Mouse (Mus musculus) myocyte (in vitro differentiated cells): Measurements from ENCODE around the gene Hoxb3. TPM values are rescaled to one million over a fixed set of nuclear protein-coding genes. Genes with fewer than 3 reads are reported as not detected.

Experiments used
- H3K27me3 ChIP-seq: one replicate; pipeline ENCODE4 v1.6.1; 2011; ENCODE audit not compliant: control insufficient read depth, insufficient read depth, insufficient read length
- H3K36me3 ChIP-seq: one replicate; pipeline ENCODE4 v1.6.1; 2011; ENCODE audit not compliant: control insufficient read depth, insufficient read depth
- H3K4me2 ChIP-seq: one replicate; pipeline ENCODE4 v1.6.1; 2011; ENCODE audit warnings: low read depth, control low read depth
- H3K4me3 ChIP-seq: one replicate; pipeline ENCODE4 v1.5.1; 2011; ENCODE audit warnings: mild to moderate bottlenecking, control low read depth, moderate library complexity
- H3K79me2 ChIP-seq: one replicate; pipeline ENCODE4 v1.6.1; 2011; ENCODE audit not compliant: control insufficient read depth, insufficient read depth
- H3ac ChIP-seq: one replicate; pipeline ENCODE4 v1.6.1; 2011; ENCODE audit not compliant: control insufficient read depth, insufficient read length
- CEBPB ChIP-seq: IDR thresholded peaks from 2 replicates; pipeline ENCODE4 v1.6.1; 2011; ENCODE audit warnings: mild to moderate bottlenecking, moderate library complexity; ENCODE audit not compliant: poor library complexity, insufficient read depth, severe bottlenecking
- E2F4 ChIP-seq: IDR thresholded peaks from one replicate; pipeline ENCODE4 v1.6.1; 2011; ENCODE audit warnings: mild to moderate bottlenecking, control low read depth, moderate library complexity; ENCODE audit not compliant: insufficient read depth
- MAX ChIP-seq: IDR thresholded peaks from one replicate; pipeline ENCODE4 v1.6.1; 2011; ENCODE audit warnings: low read depth, mild to moderate bottlenecking, control low read depth
- MYOD1 ChIP-seq, 3 experiments: IDR thresholded peaks; one replicate each; pipeline ENCODE4 v1.6.1; 2011; ENCODE audit warnings: control low read depth in 2 of 3, low read depth in 2 of 3, mild to moderate bottlenecking in 2 of 3, moderate library complexity in 1 of 3; ENCODE audit not compliant: insufficient read length in 2 of 3, control insufficient read depth in 1 of 3
- MYOG ChIP-seq, 3 experiments: IDR thresholded peaks; one replicate each; pipeline ENCODE4 v1.6.1; 2011; ENCODE audit warnings: control low read depth in 2 of 3, low read depth in 2 of 3, mild to moderate bottlenecking in 2 of 3; ENCODE audit not compliant: insufficient read length in 2 of 3, control insufficient read depth in 1 of 3, insufficient read depth in 1 of 3
- POLR2A ChIP-seq: IDR thresholded peaks from one replicate; pipeline ENCODE4 v1.6.1; 2011; ENCODE audit warnings: low read depth, mild to moderate bottlenecking, control low read depth, moderate library complexity; ENCODE audit not compliant: insufficient read length
- POLR2AphosphoS2 ChIP-seq: IDR thresholded peaks from one replicate; pipeline ENCODE4 v1.6.1; 2011; ENCODE audit warnings: low read depth, control low read depth; ENCODE audit not compliant: insufficient read length
- REST ChIP-seq: IDR thresholded peaks from one replicate; pipeline ENCODE4 v1.6.1; 2011; ENCODE audit warnings: mild to moderate bottlenecking, control low read depth, moderate library complexity; ENCODE audit not compliant: insufficient read depth, insufficient read length
- SRF ChIP-seq: IDR thresholded peaks from one replicate; pipeline ENCODE4 v1.6.1; 2011; ENCODE audit warnings: low read depth; ENCODE audit not compliant: control insufficient read depth, insufficient read length
- TCF12 ChIP-seq: IDR thresholded peaks from one replicate; pipeline ENCODE4 v1.6.1; 2011; ENCODE audit warnings: mild to moderate bottlenecking, control low read depth; ENCODE audit not compliant: poor library complexity, insufficient read depth, severe bottlenecking
- TCF3 ChIP-seq: IDR thresholded peaks from one replicate; pipeline ENCODE4 v1.6.1; 2011; ENCODE audit warnings: low read depth, control low read depth; ENCODE audit not compliant: insufficient read length
- USF1 ChIP-seq: IDR thresholded peaks from one replicate; pipeline ENCODE4 v1.6.1; 2011; ENCODE audit warnings: low read depth, mild to moderate bottlenecking, control low read depth, moderate library complexity
- polyA plus RNA-seq: library from polyadenylated mRNA; unstranded; fragments of >200 nt; fragmentation: generic; extraction: Trizol; gene quantifications from one replicate; pipeline ENCODE4 v1.2.1, GENCODE M21; 2012; ENCODE audit warnings: missing spikeins

Gene Hoxb3
- polyA plus RNA-seq, 1 experiment, result not detected

GRCm38 (mm10) chr11:96343206-96343745 lies 20.1 kb downstream of the Hoxb3 start:
- H3K4me3 ChIP-seq, result no peak overlapping the region
- no peaks in the 10 kb centered on the region for H3K36me3 ChIP-seq
- no peaks in the 10 kb centered on the region for H3K79me2 ChIP-seq
- no peak overlapping the region for H3ac ChIP-seq
- TF ChIP-seq POLR2AphosphoS2 (no peak), POLR2A (no peak), MYOG (IDR thresholded peaks at IDR 0.05; ENCODE audit: control insufficient read depth in 1 of 3, insufficient read depth in 1 of 3, insufficient read length in 2 of 3, low read depth in 2 of 3) (no peak), MAX (no peak), E2F4 (no peak), CEBPB (no peak), USF1 (no peak), SRF (no peak), REST (no peak)
- peaks cover 78% of the 10 kb centered on the region for H3K27me3 ChIP-seq
- no peak overlapping the region for H3K4me2 ChIP-seq

GRCm38 (mm10) chr11:96344061-96344877 lies 21.1 kb downstream of the Hoxb3 start:
- no peaks in the 10 kb centered on the region for H3K36me3 ChIP-seq
- H3ac ChIP-seq, result no peak overlapping the region
- H3K4me3 ChIP-seq, result no peak overlapping the region
- no peak overlapping the region for H3K4me2 ChIP-seq
- no peaks in the 10 kb centered on the region for H3K79me2 ChIP-seq
- peaks cover 71% of the 10 kb centered on the region for H3K27me3 ChIP-seq
- TF ChIP-seq USF1 (no peak), MAX (no peak), POLR2AphosphoS2 (no peak), CEBPB (no peak), MYOG (IDR thresholded peaks at IDR 0.05; ENCODE audit: control insufficient read depth in 1 of 3, insufficient read depth in 1 of 3, insufficient read length in 2 of 3, low read depth in 2 of 3) (no peak), POLR2A (no peak), TCF12 (no peak), MYOD1 (IDR thresholded peaks at IDR 0.05; ENCODE audit: control insufficient read depth in 1 of 3, insufficient read length in 2 of 3, low read depth in 2 of 3) (no peak), SRF (no peak), TCF3 (no peak), E2F4 (no peak), REST (no peak)

GRCm38 (mm10) chr11:96344878-96345159 lies 21.7 kb downstream of the Hoxb3 start:
- H3K36me3 ChIP-seq, result no peaks in the 10 kb centered on the region
- H3K27me3 ChIP-seq, result peaks cover 69% of the 10 kb centered on the region
- no peak overlapping the region for H3ac ChIP-seq
- no peak overlapping the region for H3K4me3 ChIP-seq
- no peak overlapping the region for H3K4me2 ChIP-seq
- TF ChIP-seq E2F4, result no peak
- TF ChIP-seq MYOD1 (IDR thresholded peaks at IDR 0.05; ENCODE audit: control insufficient read depth in 1 of 3, insufficient read length in 2 of 3, low read depth in 2 of 3), result no peak
- no peak for TF ChIP-seq TCF12
- no peak for TF ChIP-seq MAX
- TF ChIP-seq CEBPB, result no peak
- TF ChIP-seq USF1, result no peak
- TF ChIP-seq REST, result no peak
- no peak for TF ChIP-seq POLR2A
- no peak for TF ChIP-seq TCF3
- TF ChIP-seq SRF, result no peak
- TF ChIP-seq MYOG (IDR thresholded peaks at IDR 0.05; ENCODE audit: control insufficient read depth in 1 of 3, insufficient read depth in 1 of 3, insufficient read length in 2 of 3, low read depth in 2 of 3), result no peak
- TF ChIP-seq POLR2AphosphoS2, result no peak
- no peaks in the 10 kb centered on the region for H3K79me2 ChIP-seq

- TF ChIP-seq REST (no peak), MYOG (IDR thresholded peaks at IDR 0.05; ENCODE audit: control insufficient read depth in 1 of 3, insufficient read depth in 1 of 3, insufficient read length in 2 of 3, low read depth in 2 of 3) (no peak), POLR2AphosphoS2 (no peak), POLR2A (no peak), SRF (no peak), MAX (no peak), TCF3 (no peak), TCF12 (no peak), USF1 (no peak), E2F4 (no peak), MYOD1 (IDR thresholded peaks at IDR 0.05; ENCODE audit: control insufficient read depth in 1 of 3, insufficient read length in 2 of 3, low read depth in 2 of 3) (no peak)
- H3K27me3 ChIP-seq, result peaks cover 68% of the 10 kb centered on the region
- H3K4me3 ChIP-seq, result no peak overlapping the region
Observed at GRCm38 (mm10) chr11:96345220-96345892, 22.2 kb downstream of the Hoxb3 start.

More at GRCm38 (mm10) chr11:96345220-96345892, 22.2 kb downstream of the Hoxb3 start:
- no peak overlapping the region for H3ac ChIP-seq
- H3K36me3 ChIP-seq, result no peaks in the 10 kb centered on the region
- H3K4me2 ChIP-seq, result no peak overlapping the region
- no peaks in the 10 kb centered on the region for H3K79me2 ChIP-seq
